Mouse (Mus musculus) adrenal gland, postnatal 14 days (tissue): ENCODE results near the gene Trim21. TPM values are rescaled to one million over a fixed set of nuclear protein-coding genes. Genes with fewer than 3 reads are reported as not detected.

Experiments used
- DNase-seq: peaks from one replicate; pipeline ENCODE4 v3.0.0; 2021; ENCODE audit warnings: mixed read lengths
- long read RNA-seq, 2 experiments: library from polyadenylated mRNA; stranded (forward); transcript quantifications; one replicate each; pipeline ENCODE4 v2.0.0; 2021
- total RNA-seq: library from RNA; stranded (reverse); gene quantifications from 2 replicates; pipeline ENCODE4 v1.2.3, GENCODE M21; 2021

Gene Trim21
- total RNA-seq: 12.3 and 12.5 TPM in 2 replicates
- long read RNA-seq, experiment 1, transcript Trim21-201 (8 exons, 2,793 nt): major isoform, 12 of 18 reads
- long read RNA-seq, experiment 1, partial matches to known transcripts: 1 of 18 reads
- long read RNA-seq, experiment 1, other reads (novel, unspliced or antisense): 2 of 18 reads
- long read RNA-seq, experiment 2, transcript Trim21-201 (8 exons, 2,793 nt): major isoform, 5 of 7 reads
- long read RNA-seq, experiment 2, partial matches to known transcripts: 0 of 7 reads
- long read RNA-seq, experiment 2, other reads (novel, unspliced or antisense): 2 of 7 reads

GRCm38 (mm10) chr7:102564999-102565997, at the start of gene Trim21:
Gene Trim21, minus strand, starts transcription at chr7:102565486.
- DNase-seq: peak; percentile 94

GRCm38 (mm10) chr7:102597378-102598031, 32.2 kb upstream of the Trim21 start, which contains the start of gene Olfr552:
Gene Olfr552, plus strand, starts transcription at chr7:102597770.
- DNase-seq: no peak

- no peak for DNase-seq
Observed at GRCm38 (mm10) chr7:102591786-102592185, 26.5 kb upstream of the Trim21 start, which contains the start of gene Olfr551. Gene Olfr551, minus strand, starts transcription at chr7:102591886.

- DNase-seq: no peak
Observed at GRCm38 (mm10) chr7:102575998-102576397, 10.7 kb upstream of the Trim21 start.

- no peak for DNase-seq
Observed at GRCm38 (mm10) chr7:102573174-102573830, 8.0 kb upstream of the Trim21 start.

GRCm38 (mm10) chr7:102571142-102571541, 5.9 kb upstream of the Trim21 start, which contains the start of gene Olfr550:
Gene Olfr550, plus strand, starts transcription at chr7:102571442.
- no peak for DNase-seq

- no peak for DNase-seq
Observed at GRCm38 (mm10) chr7:102566219-102566618, 933 bp upstream of the Trim21 start.

- DNase-seq: no peak
Observed at GRCm38 (mm10) chr7:102553279-102553678, 12.0 kb downstream of the Trim21 start.

GRCm38 (mm10) chr7:102549570-102549969, 15.7 kb downstream of the Trim21 start, which contains the start of gene Olfr549:
Gene Olfr549, plus strand, starts transcription at chr7:102549870.
- no peak for DNase-seq

- DNase-seq: no peak
Observed at GRCm38 (mm10) chr7:102541251-102541650, 24.0 kb downstream of the Trim21 start.

- no peak for DNase-seq
Observed at GRCm38 (mm10) chr7:102540596-102540995, 24.7 kb downstream of the Trim21 start, which contains the start of gene Olfr548-ps1. Gene Olfr548-ps1, plus strand, starts transcription at chr7:102540896.

- DNase-seq: no peak
Observed at GRCm38 (mm10) chr7:102534449-102534848, 30.8 kb downstream of the Trim21 start, which contains the start of gene Olfr547. Gene Olfr547, plus strand, starts transcription at chr7:102534749.

GRCm38 (mm10) chr7:102529052-102529451, 36.2 kb downstream of the Trim21 start:
- no peak for DNase-seq

- DNase-seq: peak; percentile 54
Observed at GRCm38 (mm10) chr7:102517051-102517335, 48.3 kb downstream of the Trim21 start.

GRCm38 (mm10) chr7:102516261-102517050, 48.8 kb downstream of the Trim21 start:
- DNase-seq: peak; percentile 75

GRCm38 (mm10) chr7:102514144-102514543, 51.1 kb downstream of the Trim21 start:
- DNase-seq: no peak

GRCm38 (mm10) chr7:102512814-102513435, 52.4 kb downstream of the Trim21 start:
- peak; percentile 94 for DNase-seq

- DNase-seq: no peak
Observed at GRCm38 (mm10) chr7:102511927-102512326, 53.4 kb downstream of the Trim21 start.

GRCm38 (mm10) chr7:102509726-102510125, 55.6 kb downstream of the Trim21 start:
- no peak for DNase-seq

- no peak for DNase-seq
Observed at GRCm38 (mm10) chr7:102508666-102509065, 56.6 kb downstream of the Trim21 start.
